Mouse (Mus musculus) kidney, postnatal 10 days (tissue): ENCODE measurements at regions not wholly inside any gene's neighbourhood (a gene's known extent, or its start where the extent isn't known, plus 50 kb on each side); places are given as distances from the start of the nearest gene placed in this dataset.
A peak's percentile ranks its signal among the peaks of the same experiment; 100 is the strongest.

Source experiments
- DNase-seq: peaks from one replicate; pipeline ENCODE4 v3.0.0; 2021; ENCODE audit warnings: mixed read lengths

GRCm38 (mm10) chr1:120667776-120668175 lies 65.6 kb downstream of the En1 start:
- DNase-seq = peak; percentile 10

DNA sequence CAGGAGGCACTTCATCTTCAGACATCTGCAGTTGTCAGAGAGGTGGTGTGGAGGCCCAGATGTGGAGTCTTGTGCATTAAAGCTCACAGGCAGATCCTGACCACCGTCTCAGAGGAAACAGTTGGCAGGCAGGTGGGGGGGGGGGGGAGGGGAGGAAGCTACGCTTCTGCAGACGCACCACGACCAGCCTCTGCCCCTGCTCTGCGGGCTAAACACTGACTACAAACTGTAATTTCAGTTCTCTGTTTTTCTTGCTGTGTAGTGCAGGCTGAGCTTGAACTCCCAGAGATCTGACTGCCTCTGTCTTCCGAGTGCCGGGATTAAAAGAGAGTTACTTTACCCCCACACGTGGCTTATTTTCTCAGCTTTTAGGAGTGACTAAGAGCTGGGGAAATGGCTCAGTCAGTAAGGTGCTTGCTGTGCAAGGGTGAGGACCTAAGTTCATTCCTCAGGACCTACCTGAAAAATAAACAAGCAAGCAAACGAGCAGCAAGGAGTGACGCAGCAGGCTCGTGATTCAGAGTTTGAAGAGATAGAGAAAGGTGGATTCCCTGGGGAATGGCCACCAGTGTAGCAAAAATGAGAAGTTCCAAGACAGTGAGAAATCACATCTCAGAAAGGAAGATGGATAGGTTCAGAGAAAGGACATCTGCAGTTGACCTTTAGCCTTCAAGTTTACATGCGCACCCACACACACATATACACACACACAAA lies 81.5 kb downstream of the En1 start:
- no peak for DNase-seq

DNA sequence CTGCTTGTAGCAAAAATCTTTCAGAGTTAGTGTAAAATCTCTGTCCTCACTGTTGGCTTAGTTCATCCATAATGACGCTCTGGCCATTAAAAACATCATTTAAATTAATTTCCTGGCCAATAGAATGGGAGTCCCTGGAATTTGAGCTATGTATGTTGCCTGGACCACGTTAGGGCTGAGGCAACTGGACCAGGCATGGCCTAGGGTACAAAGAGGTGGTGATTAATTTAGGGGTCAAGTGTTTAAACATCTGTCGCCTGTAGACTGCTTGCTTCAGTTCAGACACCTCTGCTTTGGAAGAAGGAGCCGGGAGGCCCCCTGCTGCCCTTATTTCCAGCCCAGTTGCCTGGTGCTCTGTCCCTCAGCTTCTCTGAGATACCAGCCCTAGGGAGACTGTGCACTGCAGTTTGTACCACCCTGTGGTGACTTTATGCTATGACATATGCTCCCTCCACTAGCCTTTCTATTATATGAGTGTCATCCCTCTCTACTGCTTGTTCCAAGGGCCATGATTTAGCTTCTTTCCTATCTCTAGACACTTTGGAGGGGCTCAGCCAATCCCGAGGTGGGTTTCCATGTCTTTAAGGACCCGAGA lies 83.5 kb downstream of the En1 start:
- DNase-seq = peak; percentile 9

DNA sequence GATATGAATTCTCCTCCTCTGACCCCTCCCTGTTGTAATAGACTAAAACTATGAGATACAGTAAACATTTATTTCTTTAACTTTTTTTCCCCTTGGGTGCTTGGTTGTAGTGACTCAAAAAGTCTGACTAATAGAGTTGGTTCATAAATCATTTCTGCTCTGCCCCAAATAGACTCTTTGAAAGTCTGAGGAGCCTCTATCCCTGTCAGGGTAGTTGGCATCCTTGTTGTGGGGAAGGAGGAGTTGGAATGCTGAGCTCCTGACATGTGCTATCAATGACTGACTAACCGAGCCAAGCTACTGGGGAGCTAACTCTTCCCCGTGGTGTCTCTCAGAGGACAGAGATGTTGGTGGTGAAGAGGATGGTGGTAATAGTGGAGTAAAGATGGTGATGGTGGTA lies 89.4 kb downstream of the En1 start:
- no peak for DNase-seq

- no peak for DNase-seq
Observed at GRCm38 (mm10) chr1:120698189-120698588, 96.0 kb downstream of the En1 start.

- no peak for DNase-seq
Observed at GRCm38 (mm10) chr1:120704201-120704600, 102.0 kb downstream of the En1 start.

GRCm38 (mm10) chr1:120706011-120706410 lies 103.8 kb downstream of the En1 start:
- no peak for DNase-seq

DNA sequence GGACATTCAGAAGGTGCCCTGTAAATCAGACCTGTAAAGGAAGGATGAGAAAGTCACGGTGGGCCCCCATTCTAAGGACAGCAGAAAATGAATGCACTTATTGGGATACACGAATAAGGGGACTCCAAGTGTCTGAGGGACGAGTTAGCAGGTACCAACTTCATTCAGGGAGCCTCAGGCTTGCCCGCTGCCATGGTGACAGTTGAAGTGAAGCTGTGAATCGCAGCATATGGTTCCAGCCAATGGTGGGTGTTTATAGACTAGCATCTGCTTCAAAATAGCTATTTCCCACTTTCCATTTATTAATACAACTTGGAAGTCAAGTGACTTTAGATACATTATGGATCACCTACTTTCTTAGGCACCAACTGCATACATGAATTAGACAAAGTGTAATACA lies 106.3 kb downstream of the En1 start:
- DNase-seq = no peak

DNA sequence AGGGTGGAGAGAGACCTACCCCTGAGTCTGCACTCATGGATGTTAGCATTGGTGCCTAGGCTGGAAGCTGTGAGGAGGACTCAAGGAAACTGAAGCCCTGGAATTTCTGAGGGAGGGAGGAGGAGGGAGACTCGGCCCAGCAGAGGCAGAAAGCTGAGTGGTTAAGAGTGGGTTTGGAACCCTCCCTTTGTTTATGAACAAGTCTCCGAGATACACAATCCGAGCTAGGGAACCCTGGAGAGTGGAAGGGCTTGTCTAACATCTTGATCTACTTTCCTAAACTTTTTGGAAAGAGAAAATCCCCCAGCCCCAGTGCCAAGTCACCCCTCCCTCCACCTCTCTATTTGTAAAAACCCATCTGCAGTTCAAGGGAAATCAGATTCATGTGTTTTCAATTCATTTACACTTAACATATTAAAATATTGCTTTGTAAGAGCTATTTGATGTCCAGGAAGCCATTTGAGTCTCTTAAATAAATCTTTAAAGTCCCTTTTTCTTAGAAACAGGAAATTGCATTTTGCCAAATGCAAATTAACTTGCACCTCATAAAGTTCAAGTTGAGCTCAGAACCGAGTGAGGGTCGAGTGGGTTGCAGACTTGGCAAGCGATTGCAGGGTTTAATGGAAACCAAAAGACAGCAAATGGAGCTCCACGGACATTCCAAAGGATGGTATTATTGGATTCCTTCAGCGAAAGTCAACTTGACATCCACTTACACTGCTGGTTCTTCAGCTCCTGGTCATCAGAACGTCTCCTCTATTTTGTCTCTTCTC lies 113.1 kb downstream of the En1 start:
- DNase-seq = no peak

GRCm38 (mm10) chr1:120726777-120727176 lies 124.6 kb downstream of the En1 start:
- DNase-seq = no peak

DNA sequence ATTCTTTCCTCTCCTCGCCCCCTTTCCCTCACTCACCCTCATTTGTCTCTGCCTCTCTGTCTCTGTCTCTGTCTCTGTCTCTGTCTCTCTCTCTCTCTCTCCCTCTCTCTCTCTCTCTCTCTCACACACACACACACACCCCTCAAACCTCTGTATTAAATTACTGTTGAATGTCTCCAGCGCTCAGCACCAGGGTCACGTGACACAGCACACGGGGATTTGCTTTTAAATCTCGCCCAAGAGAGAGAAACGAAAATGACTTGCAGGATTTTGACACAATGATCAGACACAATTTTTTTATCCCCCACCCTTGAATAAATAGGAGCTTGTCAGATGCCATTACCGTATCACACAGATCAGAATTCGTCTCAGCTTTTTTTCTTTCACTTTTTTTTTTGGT lies 125.2 kb downstream of the En1 start:
- DNase-seq = no peak

GRCm38 (mm10) chr1:120732003-120732402 lies 129.8 kb downstream of the En1 start:
- DNase-seq = no peak

- DNase-seq = no peak
Observed at GRCm38 (mm10) chr1:120733683-120734082, 131.5 kb downstream of the En1 start.

- no peak for DNase-seq
Observed at GRCm38 (mm10) chr1:120734846-120735245, 132.6 kb downstream of the En1 start.

GRCm38 (mm10) chr1:120739499-120739898 lies 137.3 kb downstream of the En1 start:
- DNase-seq = no peak

GRCm38 (mm10) chr1:120741091-120741740 lies 139.0 kb downstream of the En1 start:
- no peak for DNase-seq

DNA sequence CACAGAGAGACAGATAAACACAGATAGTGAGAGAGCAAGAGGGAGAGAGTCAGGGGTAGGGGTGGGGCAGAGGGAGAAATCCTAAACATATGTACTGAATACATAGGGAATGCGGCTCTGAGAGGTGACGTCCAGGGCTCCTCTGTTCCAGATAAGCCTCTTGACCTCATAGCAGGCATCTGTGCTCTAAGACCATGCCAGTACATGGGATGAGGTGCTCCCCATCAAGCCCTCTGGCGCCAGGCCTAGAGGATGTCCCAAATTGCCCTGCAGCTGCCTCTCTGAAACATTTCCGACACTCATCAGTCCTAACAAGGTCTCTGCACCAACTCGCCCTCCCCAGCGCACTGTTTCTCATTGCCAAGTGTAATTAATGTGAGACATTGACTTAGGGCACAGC lies 146.7 kb downstream of the En1 start:
- no peak for DNase-seq

DNA sequence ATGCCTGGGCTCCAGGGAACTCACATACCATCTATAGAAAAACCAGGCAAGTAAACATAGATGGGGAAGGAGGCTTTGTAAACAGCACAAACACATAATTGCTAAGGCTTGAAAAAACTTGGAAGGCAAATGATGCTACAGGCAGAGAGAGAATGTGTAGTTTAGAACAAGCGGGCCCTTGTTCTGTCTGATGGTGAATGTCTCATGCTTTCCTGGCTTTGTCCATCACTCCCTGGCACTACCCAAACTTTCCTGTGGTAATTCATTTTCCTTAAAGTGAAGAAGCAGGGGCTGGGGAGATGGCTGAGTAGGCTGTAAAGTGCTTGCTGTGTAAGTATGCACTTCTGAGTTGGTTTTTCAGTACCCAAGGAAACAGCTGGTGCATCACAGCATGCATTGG lies 151.2 kb downstream of the En1 start:
- DNase-seq = no peak

GRCm38 (mm10) chr1:120754337-120754736 lies 152.1 kb downstream of the En1 start:
- peak; percentile 44 for DNase-seq

- DNase-seq = peak; percentile 24
Observed at GRCm38 (mm10) chr1:120757283-120757821, 155.1 kb downstream of the En1 start.

DNA sequence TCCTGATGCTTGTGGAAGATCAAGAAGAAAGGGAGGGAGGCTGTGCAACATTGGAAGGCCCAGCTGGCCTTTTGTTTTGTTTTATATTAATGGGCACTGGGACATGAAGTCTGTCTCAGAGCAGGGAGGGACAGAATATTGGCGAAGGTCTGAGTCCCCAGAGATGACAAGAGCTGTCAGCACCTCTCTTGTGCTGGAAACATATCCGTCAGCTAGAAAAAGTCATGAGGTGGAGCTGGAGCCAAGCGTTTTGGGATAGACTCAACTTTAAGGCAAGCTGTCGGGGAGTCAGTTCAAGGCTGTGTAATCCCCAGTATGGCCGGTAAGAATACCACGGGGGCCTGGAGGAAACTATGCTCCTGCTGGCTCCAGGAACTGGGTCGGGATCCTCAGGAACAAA lies 156.0 kb downstream of the En1 start:
- no peak for DNase-seq

GRCm38 (mm10) chr1:120758762-120759161 lies 156.5 kb downstream of the En1 start:
- DNase-seq = no peak

DNA sequence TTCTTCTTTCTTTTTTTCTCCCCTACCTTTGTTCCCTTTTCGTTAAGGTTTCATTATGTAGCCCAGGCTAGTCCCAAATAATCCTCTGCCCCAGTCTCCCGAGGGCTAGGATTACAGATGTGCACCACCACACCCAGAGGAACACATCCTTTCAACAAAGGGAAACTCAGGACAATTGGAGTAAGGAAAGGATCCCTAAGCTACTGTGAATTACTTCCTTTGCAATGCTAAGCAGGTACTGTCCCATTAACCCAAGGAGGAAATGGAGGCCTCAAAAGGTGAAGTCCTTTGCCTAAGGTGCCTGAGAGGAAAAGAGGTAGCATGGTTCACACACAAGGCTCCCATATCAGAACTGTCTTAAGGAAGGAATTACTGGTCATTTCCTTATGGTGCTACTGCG lies 157.2 kb downstream of the En1 start:
- no peak for DNase-seq
